Mouse (Mus musculus) small intestine, adult 2 months (tissue): ENCODE results near the gene Dna2. TPM values are rescaled to one million over a fixed set of nuclear protein-coding genes. Genes with fewer than 3 reads are reported as not detected.

Experiments
- H3K27ac ChIP-seq: fragments of 200-500 bp; 2 replicates; pipeline ENCODE4 v1.5.1; 2012; ENCODE audit warnings: low read depth, low read length, control low read depth, inconsistent platforms; ENCODE audit not compliant: insufficient read depth
- H3K27me3 ChIP-seq: fragments of 200-500 bp; 2 replicates; pipeline ENCODE4 v1.6.1; 2012; ENCODE audit warnings: mild to moderate bottlenecking, moderate library complexity, low read length, inconsistent platforms; ENCODE audit not compliant: control insufficient read depth, insufficient read depth
- H3K36me3 ChIP-seq: fragments of 200-500 bp; 2 replicates; pipeline ENCODE4 v1.6.1; 2012; ENCODE audit warnings: mild to moderate bottlenecking, low read length, control low read depth, inconsistent platforms; ENCODE audit not compliant: control insufficient read depth, insufficient read depth
- H3K4me1 ChIP-seq: fragments of 200-500 bp; 2 replicates; pipeline ENCODE4 v1.6.1; 2012; ENCODE audit warnings: low read length, inconsistent platforms, mixed read lengths; ENCODE audit not compliant: control insufficient read depth, insufficient read depth, insufficient read length
- H3K4me3 ChIP-seq: fragments of 200-500 bp; 2 replicates; pipeline ENCODE4 v1.5.1; 2012; ENCODE audit warnings: low read depth, mild to moderate bottlenecking, control low read depth, inconsistent platforms, low read length, moderate library complexity
- CTCF ChIP-seq: fragments of 200-500 bp; IDR thresholded peaks from 2 replicates; pipeline ENCODE4 v1.5.1; 2012; ENCODE audit warnings: low read depth, mild to moderate bottlenecking, control low read depth, inconsistent platforms, low read length, moderate library complexity, mixed read lengths; ENCODE audit not compliant: insufficient replicate concordance, insufficient read length; ENCODE audit errors: extremely low read depth
- POLR2A ChIP-seq: fragments of 200-500 bp; IDR thresholded peaks from 2 replicates; pipeline ENCODE4 v1.6.1; 2012; ENCODE audit warnings: low read depth, mild to moderate bottlenecking, control low read depth, inconsistent platforms, low read length, moderate library complexity
- WGBS: fragments of 180-500 bp; shearing (Covaris S2); methylation state at CpG from one replicate; pipeline ENCODE4 v1.1.7; 2018; 5-methylcytosine and 5-hydroxymethylcytosine counted together
- polyA plus RNA-seq: library from polyadenylated mRNA; depleted of rRNA; stranded (reverse); fragments of >200 nt; gene quantifications from 2 replicates; pipeline ENCODE4 v1.2.3, GENCODE M21; 2012

Gene Dna2
- polyA plus RNA-seq, 1 experiment, result 3.0 TPM

GRCm38 (mm10) chr10:62948551-62948950, 1.7 kb downstream of the Dna2 start:
- 85% methylated on average over 7 of the region's 7 CpGs for WGBS
- Histone ChIP-seq H3K4me1 (no peaks in the 10 kb centered on the region), H3K27ac (no peak overlapping the region), H3K4me3 (no peak overlapping the region), H3K36me3 (peaks cover 5% of the 10 kb centered on the region; the same call in 1 of the 2 replicates), H3K27me3 (no peaks in the 10 kb centered on the region)
- TF ChIP-seq POLR2A (no peak), CTCF (no peak)

DNA sequence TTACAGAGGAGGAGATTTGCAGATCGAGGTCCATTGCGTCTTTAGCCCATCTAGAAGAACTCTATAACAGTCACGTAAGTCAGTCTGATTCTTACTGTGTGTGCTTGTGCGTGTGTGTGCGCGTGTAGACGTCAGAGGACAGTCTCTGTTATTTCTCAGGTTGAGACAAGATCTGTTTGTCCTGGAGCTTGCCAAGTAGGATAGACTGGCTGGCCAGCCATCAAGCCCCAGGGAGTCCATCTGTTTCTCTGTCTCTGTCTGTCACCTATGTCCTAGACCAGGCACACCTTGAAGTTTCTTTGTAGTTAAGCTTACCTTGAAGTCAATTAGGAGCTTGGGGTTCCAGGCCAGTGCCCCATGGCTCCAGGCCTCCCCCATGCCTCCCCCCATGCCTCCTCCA, 17.1 kb downstream of the Dna2 start:
- Histone ChIP-seq H3K27ac (no peak overlapping the region), H3K36me3 (peaks cover 47% of the 10 kb centered on the region)
- 97% methylated on average over 7 of the region's 7 CpGs for WGBS

GRCm38 (mm10) chr10:62965796-62966195, 19.0 kb downstream of the Dna2 start:
- TF ChIP-seq POLR2A (no peak), CTCF (no peak)
- no peak overlapping the region for H3K4me3 ChIP-seq
- WGBS, result 91% methylated on average over 11 of the region's 11 CpGs
- H3K27ac ChIP-seq, result no peak overlapping the region
- no peaks in the 10 kb centered on the region for H3K4me1 ChIP-seq
- H3K27me3 ChIP-seq, result no peaks in the 10 kb centered on the region
- peaks cover 41% of the 10 kb centered on the region for H3K36me3 ChIP-seq

More for the DNA sequence above, 17.1 kb downstream of the Dna2 start:
- Histone ChIP-seq H3K4me3 (no peak overlapping the region), H3K4me1 (no peaks in the 10 kb centered on the region), H3K27me3 (no peaks in the 10 kb centered on the region)
- TF ChIP-seq POLR2A (no peak), CTCF (no peak)

- Histone ChIP-seq H3K4me3 (no peak overlapping the region), H3K36me3 (peaks cover 40% of the 10 kb centered on the region), H3K27me3 (no peaks in the 10 kb centered on the region), H3K4me1 (no peaks in the 10 kb centered on the region), H3K27ac (no peak overlapping the region)
- TF ChIP-seq POLR2A (no peak), CTCF (no peak)
- WGBS, result 92% methylated on average over 15 of the region's 15 CpGs
These were observed 19.5 kb downstream of the Dna2 start for GRCm38 (mm10) chr10:62966291-62966690.

DNA sequence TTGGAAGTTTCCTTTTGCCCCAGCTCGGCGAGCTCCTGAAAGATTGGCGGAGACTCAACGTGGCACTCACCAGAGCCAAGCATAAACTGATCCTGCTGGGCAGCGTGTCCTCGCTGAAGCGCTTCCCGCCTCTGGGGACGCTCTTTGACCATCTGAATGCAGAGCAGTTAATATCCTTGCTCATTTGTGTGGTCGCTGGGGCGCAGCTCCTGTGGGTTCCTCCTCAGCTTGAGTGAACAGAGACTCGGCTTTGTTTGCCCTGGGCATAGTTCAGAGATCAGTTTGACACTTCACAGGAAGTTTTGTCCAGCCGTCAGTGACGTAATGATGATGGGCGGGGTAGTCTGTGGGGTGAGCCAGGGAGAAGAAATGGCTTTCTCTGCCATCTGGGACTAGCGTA, 25.0 kb downstream of the Dna2 start:
- peaks cover 17% of the 10 kb centered on the region for H3K36me3 ChIP-seq
- TF ChIP-seq POLR2A, result no peak
- TF ChIP-seq CTCF, result no peak
- H3K4me1 ChIP-seq, result peaks cover 2% of the 10 kb centered on the region
- WGBS, result 50% methylated on average over 16 of the region's 16 CpGs
- peak overlapping the region; percentile 42 for H3K4me3 ChIP-seq
- H3K27me3 ChIP-seq, result no peaks in the 10 kb centered on the region
- no peak overlapping the region for H3K27ac ChIP-seq

DNA sequence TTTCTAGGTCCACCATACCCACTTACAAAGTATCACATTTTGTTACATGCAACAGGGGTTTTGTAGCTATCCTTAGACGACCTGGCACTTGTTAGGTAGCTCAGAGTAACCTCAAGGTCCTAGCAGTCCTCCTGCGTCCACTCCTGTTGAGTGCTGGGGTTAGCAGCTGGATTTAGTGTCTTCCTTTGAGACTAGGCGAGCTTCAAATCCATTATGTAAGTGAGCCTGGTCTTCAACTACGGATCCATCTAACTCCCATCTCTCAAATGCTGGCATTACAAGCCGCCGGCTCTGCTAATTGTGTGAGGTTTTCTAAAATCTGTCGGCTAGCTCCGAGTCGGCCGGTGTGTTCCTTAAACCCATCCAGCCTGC, 32.8 kb downstream of the Dna2 start:
- TF ChIP-seq POLR2A (no peak), CTCF (no peak)
- peak overlapping the region; percentile 100 for H3K4me3 ChIP-seq
- H3K27me3 ChIP-seq, result no peaks in the 10 kb centered on the region
- 16% methylated on average over 10 of the region's 10 CpGs for WGBS
- no peak overlapping the region for H3K27ac ChIP-seq
- peaks cover 8% of the 10 kb centered on the region for H3K4me1 ChIP-seq
- H3K36me3 ChIP-seq, result peaks cover 1% of the 10 kb centered on the region; the same call in 1 of the 2 replicates

DNA sequence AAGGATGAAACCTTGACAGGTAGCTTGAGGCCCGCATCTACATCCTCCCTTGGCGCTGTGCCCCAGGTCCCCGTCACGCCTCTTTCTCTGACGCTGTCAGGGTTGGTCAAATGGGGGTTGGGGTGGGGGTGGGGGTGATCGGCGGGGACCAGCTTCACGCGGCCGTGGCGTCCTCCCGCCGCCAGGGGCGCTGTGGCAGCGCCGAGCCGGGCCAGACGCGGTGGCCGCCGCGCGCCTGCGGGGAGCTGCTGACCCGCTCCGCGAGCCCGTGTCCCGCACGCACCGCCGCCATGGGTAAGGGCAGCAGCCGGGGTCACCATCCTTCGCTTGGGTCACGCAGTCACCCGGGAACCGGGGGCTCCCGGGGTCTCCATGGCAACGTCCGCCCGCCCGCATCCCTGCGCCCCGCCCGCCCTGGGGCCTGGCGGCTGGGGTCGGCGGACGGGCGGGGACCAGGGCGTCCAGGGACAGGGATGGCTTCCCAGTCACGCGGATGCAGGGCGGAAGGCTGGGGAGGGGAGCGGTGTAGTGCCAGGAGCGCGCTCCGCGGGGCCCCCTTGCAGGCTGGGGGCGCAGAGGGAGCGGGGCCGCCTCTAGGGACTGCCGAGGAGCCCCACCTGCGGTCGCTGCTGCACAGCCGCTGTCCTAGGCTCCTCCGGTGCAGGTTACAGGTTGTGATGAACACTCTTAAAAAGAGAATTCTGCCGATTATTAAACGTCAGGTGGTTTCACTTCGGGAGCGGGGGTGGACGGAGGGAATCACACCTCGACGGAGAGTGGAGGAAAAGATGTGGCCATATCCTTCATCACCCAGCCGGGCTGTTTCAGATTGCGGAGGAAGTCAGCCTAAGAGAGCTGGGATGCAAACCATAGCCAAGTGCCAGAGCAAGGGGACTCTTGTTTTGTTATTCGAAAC, 33.5 kb downstream of the Dna2 start, which contains the start of gene Rufy2:
TSS of gene Rufy2 (plus strand) at position 185 of the 916 bp plus-strand sequence.
- H3K27me3 ChIP-seq, result no peaks in the 10 kb centered on the region
- peak within 1 kb of the TSS; percentile 100 for H3K4me3 ChIP-seq
- no peak within 1 kb of the TSS for H3K27ac ChIP-seq
- H3K36me3 ChIP-seq, result 0 out of 2 replicates have a peak, but pooled peaks cover 1% of the 10 kb centered on the region
- peak; percentile 71 for TF ChIP-seq CTCF
- TF ChIP-seq POLR2A, result no peak; the same call in 1 of the 2 replicates
- peaks cover 8% of the 10 kb centered on the region for H3K4me1 ChIP-seq
- WGBS, result 1% methylated on average over 75 of the region's 77 CpGs
